Mouse (Mus musculus): ENCODE results near the gene Agfg2. TPM values are rescaled to one million over a fixed set of nuclear protein-coding genes. Genes with fewer than 3 reads are reported as not detected.
"Not testable (repeated sequence)": the region's sequence is repeated elsewhere in the genome, so short reads cannot be mapped to it uniquely, and the experiment has no call there.

The Agfg2 gene
- 17.8 and 23.8 TPM in 2 replicates for polyA plus RNA-seq (2012; rRNA removed)

DNA sequence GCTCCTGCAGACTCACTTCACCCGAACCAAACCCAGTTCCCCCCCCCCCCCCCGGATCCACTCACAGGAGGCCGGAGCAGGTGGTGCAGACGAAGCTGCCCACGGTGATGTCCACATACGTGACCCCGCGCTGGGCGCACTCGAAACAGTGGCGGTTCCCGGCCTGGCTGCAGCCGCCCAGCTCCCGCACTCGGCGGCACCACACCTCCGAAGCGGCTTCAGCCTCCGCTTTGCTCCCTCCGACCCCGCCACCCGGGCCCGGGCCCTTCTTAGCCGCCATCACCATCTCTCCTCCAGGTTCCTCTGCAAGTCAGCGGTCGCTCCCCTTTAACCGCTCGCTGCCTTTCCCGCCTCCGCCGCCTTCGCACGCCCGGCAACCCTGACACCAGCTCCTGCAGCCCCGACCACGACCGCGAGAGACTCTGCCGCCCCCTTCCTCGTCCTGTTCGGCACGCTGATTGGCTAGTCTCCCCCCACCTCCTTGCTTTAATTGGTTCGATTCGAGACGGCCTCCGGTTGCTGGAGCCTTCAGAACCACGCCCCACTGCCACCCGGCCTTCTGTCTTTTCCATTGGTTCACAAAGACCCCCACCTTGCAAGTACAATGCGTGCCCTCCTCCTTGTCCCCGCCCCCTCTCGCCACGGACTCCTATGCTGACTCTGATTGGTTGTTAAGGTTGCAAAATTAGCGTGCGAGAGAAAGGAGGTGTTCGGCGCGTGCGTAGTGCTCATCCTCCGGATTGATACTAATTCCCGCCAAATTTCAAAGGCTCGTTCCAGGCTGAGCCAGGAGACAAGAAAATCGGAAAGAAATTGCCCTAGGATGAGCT, at the start of gene Agfg2:
Gene Agfg2, minus strand, starts transcription at position 433 of the 830 bp plus-strand sequence.
- TF ChIP-seq POLR2A (IDR thresholded peaks at IDR 0.05; ENCODE audit: borderline replicate concordance, extremely low read depth, insufficient read depth, insufficient read length, poor library complexity, severe bottlenecking) = peak; percentile 54; the same call in 1 of the 2 replicates
- TF ChIP-seq CTCF (IDR thresholded peaks at IDR 0.05; ENCODE audit: borderline replicate concordance, extremely low read depth, insufficient read depth, insufficient read length) = no peak
- DNase-seq (ENCODE audit: low read depth) = peak; percentile 100

DNA sequence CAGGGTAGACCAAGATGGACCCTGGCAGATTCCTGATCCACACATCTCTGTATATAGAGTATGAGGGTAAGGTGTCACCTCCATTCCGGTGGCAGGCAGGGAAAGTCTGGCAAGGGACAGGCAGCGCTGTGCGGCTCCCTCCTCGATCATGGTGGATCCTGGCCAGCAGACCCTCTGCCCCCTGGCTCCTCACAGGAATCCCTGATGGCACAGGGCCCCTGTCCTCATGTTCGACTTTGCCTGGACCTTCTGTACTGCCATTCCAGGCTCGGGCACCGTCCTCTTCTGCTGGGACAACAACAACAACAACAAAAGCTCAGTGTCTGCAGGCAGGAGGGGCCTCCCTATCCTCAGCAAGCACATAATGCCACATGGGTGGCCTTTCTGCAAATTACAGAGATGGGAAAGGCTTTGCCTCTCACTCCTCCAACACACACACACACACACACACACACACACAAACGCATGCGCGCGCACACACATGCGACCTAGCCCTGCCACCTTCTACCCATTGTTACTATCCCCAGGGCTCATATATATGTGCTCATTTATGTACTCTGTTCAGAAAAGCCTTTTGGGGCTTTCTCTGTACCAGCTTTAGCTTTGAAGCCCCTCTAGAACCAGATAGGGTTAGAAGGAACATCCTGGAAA, 49.2 kb upstream of the Agfg2 start:
- TF ChIP-seq CTCF (IDR thresholded peaks at IDR 0.05; ENCODE audit: borderline replicate concordance, extremely low read depth, insufficient read depth, insufficient read length) = no peak
- TF ChIP-seq POLR2A (IDR thresholded peaks at IDR 0.05; ENCODE audit: borderline replicate concordance, extremely low read depth, insufficient read depth, insufficient read length, poor library complexity, severe bottlenecking) = no peak
- DNase-seq (ENCODE audit: low read depth) = peak; percentile 89

DNA sequence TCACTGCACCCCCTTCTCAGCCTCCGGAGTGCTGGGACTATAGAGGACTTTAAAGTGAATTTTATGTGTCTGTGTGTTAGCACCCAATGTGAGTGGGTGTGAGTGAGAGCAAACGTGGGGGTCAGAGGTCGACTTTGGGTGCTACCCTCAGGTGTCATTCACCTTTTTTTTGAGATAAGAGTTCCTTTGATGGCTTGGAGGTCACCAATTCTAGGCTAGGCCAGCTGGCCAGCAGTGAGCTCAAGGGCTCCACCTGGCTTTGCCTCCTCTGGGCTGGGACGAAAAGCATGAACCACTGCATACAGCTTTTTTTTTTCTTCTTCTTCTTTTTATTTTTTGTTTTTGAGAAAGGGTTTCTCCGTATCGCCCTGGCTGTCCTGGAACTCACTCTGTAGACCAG, 42.2 kb upstream of the Agfg2 start:
- DNase-seq (ENCODE audit: low read depth) = no peak
- no peak for TF ChIP-seq POLR2A (IDR thresholded peaks at IDR 0.05; ENCODE audit: borderline replicate concordance, extremely low read depth, insufficient read depth, insufficient read length, poor library complexity, severe bottlenecking)
- no peak for TF ChIP-seq CTCF (IDR thresholded peaks at IDR 0.05; ENCODE audit: borderline replicate concordance, extremely low read depth, insufficient read depth, insufficient read length)

DNA sequence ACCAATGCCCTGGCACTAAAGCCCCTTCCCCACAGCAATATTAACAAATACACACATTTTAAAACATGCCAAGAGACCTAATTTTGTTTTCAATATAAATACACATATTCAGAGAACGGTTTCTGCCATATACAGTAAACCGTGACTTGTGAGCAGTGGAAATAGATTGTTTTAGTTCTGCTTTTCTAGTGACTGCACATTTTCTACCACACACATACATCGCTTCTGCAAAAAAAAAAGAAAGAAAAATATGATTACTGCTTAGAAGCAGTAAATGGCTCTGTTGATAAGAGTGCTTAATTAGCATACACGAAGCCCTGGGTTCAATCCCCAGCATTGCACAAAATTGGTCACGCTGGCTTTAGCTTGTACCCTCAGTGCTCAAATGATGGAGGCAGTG, 39.3 kb upstream of the Agfg2 start:
- TF ChIP-seq CTCF (IDR thresholded peaks at IDR 0.05; ENCODE audit: borderline replicate concordance, extremely low read depth, insufficient read depth, insufficient read length) = no peak
- no peak for TF ChIP-seq POLR2A (IDR thresholded peaks at IDR 0.05; ENCODE audit: borderline replicate concordance, extremely low read depth, insufficient read depth, insufficient read length, poor library complexity, severe bottlenecking)

DNA sequence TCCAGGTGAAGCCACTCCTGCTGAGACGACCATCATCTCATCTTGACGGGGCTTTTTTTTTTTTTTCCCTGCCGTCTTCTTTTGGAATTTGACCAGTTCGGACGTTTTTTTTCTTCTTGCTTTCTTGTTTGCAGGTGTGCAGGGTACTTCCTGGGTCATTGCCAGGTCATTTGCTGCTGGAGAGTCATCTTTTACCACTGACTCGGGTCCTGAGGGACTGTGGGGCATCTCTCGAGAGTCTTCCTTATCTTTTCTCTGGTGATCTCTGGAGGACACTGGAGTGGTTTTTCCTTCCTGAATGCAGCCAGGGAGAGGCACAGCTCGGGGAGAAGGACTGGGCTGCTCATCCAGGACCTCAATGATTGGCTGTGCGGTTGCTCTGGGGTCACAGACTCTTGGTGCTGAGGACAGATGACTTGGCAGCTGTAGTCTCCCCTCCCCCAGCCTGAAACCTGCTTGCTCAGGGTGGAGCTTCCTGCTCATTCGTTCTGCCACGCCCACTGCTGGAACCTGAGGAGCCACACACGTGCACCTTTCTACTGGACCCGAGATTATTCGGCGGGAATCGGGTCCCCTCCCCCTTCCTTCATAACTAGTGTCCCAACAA, 36.1 kb upstream of the Agfg2 start:
- not testable (repeated sequence) for DNase-seq (ENCODE audit: low read depth)

More for the DNA sequence above, 39.3 kb upstream of the Agfg2 start:
- DNase-seq (ENCODE audit: low read depth) = no peak

DNA sequence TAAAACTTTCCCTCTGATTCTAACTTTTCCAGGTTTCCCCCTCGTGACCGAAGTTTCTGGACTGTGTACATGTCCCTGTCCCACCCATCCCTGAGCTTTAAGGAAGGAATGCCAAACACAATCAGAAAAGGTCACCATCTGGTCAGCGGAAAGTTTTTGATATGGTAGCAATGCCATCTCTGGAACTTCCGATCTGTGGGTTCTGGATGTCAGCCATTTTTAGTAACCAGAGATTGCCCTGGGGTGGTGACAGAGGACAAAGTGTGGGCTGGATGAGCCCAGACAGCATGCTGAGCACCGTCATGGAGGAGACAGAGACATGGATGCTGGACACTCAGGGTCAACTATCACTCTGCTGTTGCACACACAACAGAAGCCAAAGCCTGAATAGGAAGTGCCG, 34.6 kb upstream of the Agfg2 start:
- TF ChIP-seq POLR2A (IDR thresholded peaks at IDR 0.05; ENCODE audit: borderline replicate concordance, extremely low read depth, insufficient read depth, insufficient read length, poor library complexity, severe bottlenecking) (no peak), CTCF (IDR thresholded peaks at IDR 0.05; ENCODE audit: borderline replicate concordance, extremely low read depth, insufficient read depth, insufficient read length) (no peak)
- DNase-seq (ENCODE audit: low read depth) = no peak

DNA sequence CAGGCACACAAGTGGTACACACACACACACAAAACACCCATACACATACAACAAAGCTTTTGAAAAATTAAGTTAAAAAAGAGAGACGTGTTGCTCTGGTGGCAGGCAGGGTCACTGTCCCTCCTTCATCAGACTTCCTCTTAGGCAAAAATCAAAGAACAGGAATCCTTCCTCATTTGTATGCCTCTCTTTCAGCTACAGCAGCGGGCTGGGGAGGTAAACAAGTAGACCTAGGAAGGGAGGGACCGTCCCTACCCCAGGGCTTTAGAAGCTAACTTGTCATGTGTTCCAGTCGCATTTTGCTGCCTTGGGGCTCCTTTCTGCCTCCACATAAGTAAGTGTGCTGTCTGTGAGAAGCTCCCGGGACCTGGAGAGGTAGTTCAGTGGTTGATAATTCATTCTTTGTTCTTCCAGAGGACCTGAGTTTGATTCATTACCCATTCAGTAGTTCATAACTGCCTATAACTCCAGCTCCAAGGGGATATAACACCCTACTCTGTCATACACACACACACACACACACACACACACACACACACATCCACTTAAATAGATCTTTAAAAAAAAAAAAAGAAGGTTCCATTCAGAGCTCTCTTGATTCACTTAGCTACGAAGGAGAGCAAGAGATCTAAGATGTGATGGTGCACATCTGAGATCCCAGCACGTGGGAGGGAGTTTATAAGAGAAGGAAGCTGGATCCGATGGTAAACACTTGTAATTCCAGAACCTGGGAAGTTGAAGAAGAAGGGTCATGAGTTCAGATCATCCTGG, 33.7 kb upstream of the Agfg2 start:
- TF ChIP-seq POLR2A (IDR thresholded peaks at IDR 0.05; ENCODE audit: borderline replicate concordance, extremely low read depth, insufficient read depth, insufficient read length, poor library complexity, severe bottlenecking) = no peak
- TF ChIP-seq CTCF (IDR thresholded peaks at IDR 0.05; ENCODE audit: borderline replicate concordance, extremely low read depth, insufficient read depth, insufficient read length) = no peak
- DNase-seq (ENCODE audit: low read depth) = no peak

DNA sequence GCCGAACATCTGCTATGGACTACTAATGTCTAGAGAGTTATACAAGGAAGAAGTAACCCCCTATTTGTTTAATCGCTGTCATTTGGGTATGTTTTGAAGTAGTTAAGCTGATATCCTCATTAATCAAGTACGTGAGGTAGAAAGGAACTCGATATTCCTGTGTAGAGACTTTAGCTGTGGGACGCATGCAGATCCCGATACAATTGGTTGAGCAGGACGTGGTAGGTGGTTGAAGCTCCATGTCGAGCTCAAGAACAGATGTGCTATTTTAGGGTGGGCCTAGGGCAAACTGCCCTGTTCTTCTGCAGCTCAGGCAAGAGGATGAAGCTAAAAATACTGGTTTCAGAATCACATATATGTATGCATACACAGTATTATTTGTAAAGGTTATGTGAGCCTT, 31.2 kb upstream of the Agfg2 start:
- TF ChIP-seq CTCF (IDR thresholded peaks at IDR 0.05; ENCODE audit: borderline replicate concordance, extremely low read depth, insufficient read depth, insufficient read length) (no peak), POLR2A (IDR thresholded peaks at IDR 0.05; ENCODE audit: borderline replicate concordance, extremely low read depth, insufficient read depth, insufficient read length, poor library complexity, severe bottlenecking) (no peak)
- DNase-seq (ENCODE audit: low read depth) = no peak

DNA sequence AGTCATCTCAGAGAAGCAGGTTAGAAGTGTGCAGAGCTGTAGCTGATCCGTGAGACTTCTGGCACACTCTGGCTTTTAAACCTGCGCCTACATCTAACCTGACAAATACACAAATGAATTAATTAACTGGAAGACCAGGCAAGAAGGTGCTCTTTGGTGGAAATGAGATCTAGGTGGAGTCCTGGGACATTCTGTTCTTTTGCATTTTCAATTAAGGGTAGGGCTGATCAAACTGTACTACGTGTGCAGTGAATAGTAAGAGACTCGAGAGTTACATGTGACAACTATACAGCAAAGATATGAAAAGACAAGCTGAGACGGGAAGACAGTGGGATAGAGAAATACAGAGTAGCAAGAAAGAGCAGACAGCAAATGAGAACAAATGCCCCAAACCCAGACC, 28.9 kb upstream of the Agfg2 start:
- DNase-seq (ENCODE audit: low read depth) = no peak
- no peak for TF ChIP-seq POLR2A (IDR thresholded peaks at IDR 0.05; ENCODE audit: borderline replicate concordance, extremely low read depth, insufficient read depth, insufficient read length, poor library complexity, severe bottlenecking)

DNA sequence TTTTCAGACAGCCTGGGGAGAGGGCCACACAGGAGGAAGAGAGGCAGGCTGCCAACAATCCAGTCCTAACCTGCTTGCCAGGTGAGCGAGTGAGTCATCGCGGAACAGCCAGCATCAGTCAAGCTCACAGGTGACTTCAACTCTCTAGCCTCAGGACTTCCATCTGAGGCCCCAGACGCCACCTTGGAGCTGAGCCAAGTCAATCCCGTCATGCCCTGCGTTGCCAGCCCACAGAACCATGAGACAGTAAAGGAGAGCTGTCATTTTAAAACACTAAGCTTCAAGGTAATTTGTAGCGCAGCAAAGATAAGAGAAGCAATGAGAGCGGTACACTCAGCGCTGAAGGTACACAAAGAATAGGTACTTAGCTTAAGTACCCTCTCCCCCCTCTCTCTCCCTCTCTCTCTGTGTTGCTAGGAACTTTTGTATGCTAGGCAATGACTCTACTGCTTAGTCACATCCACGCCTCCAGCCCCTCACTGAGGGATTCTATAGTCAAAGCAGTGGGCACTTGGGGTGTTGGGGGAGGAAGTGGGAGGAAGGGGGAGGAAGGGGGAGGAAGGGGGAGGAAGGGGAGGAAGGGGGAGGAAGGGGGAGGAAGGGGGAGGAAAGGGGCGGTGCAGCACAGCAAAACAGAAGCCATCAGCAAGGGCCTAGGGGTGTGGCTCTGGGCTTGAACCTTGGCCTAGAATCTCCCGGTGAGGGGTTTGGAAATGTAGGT, 22.5 kb upstream of the Agfg2 start:
- peak; percentile 78 for DNase-seq (ENCODE audit: low read depth)
- TF ChIP-seq POLR2A (IDR thresholded peaks at IDR 0.05; ENCODE audit: borderline replicate concordance, extremely low read depth, insufficient read depth, insufficient read length, poor library complexity, severe bottlenecking) = no peak

DNA sequence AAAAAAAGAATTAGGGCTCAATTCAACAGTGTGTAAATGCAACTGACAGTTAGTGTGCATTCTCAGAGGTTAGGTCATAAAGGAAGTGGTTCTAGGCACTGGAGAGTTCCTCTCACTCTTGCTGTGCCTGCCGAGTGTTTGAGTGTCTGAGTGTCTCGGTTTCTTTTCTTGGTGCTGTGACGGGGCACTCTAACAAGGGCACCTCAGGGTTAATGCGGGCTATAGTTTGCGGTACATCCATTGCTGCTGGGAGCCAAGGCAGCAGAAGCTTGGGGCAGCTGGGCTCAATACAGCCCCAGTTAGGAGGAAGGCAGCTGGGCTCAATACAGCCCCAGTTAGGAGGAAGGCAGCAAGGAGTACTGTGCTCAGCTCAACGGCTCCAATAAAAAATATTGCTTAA, 20.7 kb upstream of the Agfg2 start:
- no peak for DNase-seq (ENCODE audit: low read depth)
- no peak for TF ChIP-seq CTCF (IDR thresholded peaks at IDR 0.05; ENCODE audit: borderline replicate concordance, extremely low read depth, insufficient read depth, insufficient read length)
- TF ChIP-seq POLR2A (IDR thresholded peaks at IDR 0.05; ENCODE audit: borderline replicate concordance, extremely low read depth, insufficient read depth, insufficient read length, poor library complexity, severe bottlenecking) = no peak
